Mouse (Mus musculus): ENCODE measurements around the gene Tex22.

Tex22 gene

GRCm38 (mm10) chr12:113074329-113075062, at the start of gene Tex22:
Gene Tex22, plus strand, starts transcription at chr12:113074502.
- DNase-seq (ENCODE audit: low spot score) = peak; percentile 84

DNA sequence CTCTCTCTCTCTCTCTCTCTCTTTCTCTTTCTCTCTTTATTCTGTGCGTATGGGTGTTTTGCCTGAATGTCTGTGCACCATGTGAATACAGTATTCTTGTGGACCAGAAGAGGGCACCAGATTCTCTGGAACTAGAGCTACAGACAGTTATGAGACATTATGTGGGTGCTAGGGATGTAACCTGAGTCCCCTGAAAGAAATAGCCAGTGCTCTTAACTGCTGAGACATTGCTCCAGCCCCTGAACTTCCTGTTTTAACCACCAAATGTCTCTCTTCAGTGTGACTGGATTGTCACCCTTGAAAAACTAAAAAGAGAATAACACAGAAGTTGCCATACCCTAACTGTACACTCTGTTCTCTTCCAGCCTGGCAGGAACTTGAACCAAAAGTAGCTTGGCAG, 47.7 kb upstream of the Tex22 start:
- no peak for DNase-seq (ENCODE audit: low spot score)

DNA sequence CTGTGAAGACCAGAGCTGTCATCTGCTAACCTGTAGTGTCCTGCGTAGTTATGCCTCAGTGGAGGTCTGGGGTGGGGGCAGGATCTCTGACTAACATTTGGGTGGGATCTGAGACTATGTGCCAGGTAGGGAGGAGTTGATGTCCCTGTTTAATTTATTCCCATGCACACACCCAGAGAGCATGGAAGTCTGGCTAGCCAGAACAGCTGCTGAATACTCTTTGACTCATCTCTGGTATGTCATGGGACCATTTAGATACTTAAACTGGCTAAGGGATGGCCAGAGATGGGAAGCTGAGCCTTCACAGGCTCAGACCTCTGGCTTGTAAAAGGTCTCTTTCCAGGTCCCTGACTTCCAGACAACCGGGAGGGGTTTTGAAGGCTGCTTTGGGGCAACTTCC, 46.8 kb upstream of the Tex22 start:
- DNase-seq (ENCODE audit: low spot score) = no peak

GRCm38 (mm10) chr12:113028067-113028466, 46.2 kb upstream of the Tex22 start:
- DNase-seq (ENCODE audit: low spot score) = no peak

- DNase-seq (ENCODE audit: low spot score) = no peak
Observed at GRCm38 (mm10) chr12:113028898-113029297, 45.4 kb upstream of the Tex22 start.

- DNase-seq (ENCODE audit: low spot score) = no peak
Observed at GRCm38 (mm10) chr12:113030046-113030445, 44.3 kb upstream of the Tex22 start.

- no peak for DNase-seq (ENCODE audit: low spot score)
Observed at GRCm38 (mm10) chr12:113030993-113031392, 43.3 kb upstream of the Tex22 start.

DNA sequence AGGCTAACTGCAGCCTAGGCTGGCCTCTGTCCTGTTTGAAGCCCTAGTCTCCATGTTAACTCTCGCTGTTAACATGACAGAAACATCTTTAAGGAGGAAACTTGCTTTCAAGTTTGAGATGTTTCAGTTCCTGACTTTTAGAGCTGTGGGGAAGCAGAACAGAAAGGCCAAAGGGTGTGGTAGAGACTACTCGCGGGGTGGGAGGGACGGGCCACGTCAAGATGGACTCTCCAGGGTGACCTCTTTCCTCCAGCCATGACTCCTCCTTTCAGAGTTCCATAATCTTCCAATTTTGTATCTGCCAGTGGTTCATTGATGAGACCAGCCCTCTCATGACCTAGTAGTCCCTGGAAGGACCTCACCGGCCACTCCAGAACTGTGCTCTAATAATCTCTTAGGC, 42.9 kb upstream of the Tex22 start:
- DNase-seq (ENCODE audit: low spot score) = no peak

DNA sequence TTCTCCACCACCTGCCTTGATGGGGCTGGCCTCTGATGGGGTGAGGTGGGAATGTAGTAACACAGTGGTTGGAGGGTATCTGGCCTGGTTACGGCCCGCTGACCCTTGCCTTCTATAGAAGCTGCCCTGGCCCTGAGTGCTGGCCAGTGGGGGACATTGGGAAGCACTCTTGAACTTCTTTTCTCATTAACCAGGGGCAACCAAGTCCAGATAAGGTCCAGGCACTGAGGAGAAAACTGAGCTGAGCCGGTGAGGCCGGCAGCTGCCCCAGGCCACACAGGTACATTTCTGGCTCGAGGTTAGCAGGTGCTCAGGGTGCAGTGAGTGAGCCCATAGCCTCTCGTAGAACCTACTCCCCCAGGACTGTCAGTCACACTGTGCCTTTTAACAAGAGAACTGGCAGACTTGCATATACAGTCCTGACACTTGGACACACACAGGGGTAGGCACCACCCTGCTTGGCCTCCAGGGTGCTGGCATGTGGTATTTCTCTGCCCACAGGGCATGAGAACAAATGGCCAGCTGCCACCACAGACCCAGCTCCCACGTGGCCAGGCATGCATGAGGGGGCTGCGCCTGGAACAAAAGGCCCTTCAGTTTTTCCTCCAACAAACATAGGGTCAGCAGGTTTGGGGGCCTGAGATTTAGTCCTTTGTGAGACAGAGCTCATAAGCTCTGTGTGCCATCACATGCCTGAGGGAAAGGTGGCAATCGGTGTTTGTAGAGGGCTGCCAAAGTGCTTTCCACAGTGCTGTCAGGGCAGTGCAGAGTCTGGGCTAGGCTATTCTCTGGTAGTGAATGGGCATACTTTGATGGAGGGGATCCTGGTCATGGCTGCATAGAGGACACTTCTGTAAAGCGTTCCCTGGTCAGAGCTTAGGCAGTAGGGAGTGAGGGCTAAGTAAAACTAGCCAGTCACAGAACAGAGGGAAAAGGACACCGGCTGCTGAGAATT, 41.7 kb upstream of the Tex22 start:
- DNase-seq (ENCODE audit: low spot score) = no peak

DNA sequence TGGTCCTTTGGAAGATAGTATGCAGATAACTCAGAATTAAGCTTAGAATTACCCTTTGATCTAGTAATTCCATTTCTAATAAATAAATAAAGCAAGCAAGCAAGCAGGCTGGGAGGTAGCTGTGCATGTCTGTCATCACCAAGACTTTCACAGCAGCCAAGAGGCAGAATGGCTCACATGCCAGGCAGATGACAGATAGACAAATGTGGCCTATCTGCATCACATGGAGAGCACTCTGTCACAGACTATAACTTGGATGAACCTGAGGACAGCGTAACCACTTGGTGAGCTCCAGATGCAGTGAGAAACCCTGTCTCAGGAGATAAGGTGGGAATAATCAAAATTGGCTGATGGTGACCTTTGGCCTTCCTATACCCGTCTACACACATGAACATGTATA, 39.2 kb upstream of the Tex22 start:
- DNase-seq (ENCODE audit: low spot score) = no peak

DNA sequence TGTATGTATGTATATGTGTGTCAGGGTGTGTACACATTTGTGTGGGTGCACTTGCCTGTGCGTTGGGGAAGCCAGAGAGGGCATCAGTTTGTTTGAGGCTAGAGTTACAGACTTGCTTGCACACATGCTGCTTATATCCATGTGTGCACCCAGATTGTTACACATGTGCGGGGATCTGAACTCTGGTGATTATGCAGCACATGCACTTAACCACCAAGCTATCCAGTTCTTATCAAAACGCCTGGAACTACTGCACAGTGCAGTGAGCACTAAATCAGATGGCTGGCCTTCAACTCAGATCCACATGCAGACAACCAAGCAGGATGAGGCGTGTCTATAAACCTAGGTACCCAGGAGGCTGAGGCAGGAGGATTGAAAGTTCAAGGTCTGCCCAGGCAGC, 37.3 kb upstream of the Tex22 start:
- no peak for DNase-seq (ENCODE audit: low spot score)

GRCm38 (mm10) chr12:113038414-113038813, 35.9 kb upstream of the Tex22 start:
- no peak for DNase-seq (ENCODE audit: low spot score)

DNA sequence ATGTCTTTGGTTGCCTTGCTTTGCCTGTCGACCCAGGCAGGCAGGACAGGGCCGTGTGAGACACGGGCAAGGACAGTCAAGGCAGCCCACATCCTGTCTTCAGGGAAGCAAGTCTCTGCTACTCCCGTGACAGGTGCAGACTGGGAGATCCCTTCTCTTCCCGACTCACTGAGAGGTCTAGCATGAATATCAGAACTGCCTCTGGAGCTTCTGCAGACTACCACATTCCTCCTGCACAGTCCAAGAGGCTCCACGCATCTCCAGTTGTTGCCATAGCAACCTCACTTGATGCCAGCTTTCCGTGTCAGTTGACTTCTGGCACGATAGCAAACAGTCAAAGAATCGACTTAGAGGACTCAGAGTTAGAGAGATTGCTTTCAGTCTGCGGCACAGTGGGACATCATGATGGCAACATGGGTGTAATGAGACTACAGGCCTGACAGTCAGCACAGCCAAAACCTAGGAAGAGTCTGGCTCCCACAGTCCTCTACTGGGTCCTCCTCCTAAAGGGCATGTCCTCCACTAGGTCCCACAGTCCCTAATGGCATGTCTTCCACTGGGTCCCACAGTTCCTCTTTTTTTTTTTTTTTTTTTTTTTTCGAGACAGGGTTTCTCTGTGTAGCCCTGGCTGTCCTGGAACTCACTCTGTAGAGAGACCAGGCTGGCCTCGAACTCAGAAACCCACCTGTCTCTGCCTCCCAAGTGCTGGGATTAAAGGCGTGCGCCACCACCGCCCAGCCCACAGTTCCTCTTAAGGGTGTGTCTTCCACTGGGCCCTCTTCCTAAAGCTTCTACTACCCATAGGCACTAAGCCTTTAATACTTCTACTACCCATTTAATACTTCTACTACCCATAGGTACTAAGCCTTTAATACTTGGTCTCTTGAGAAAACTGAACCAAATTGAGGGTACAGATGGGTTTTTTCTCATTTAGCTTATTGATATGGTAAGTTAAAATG, 32.5 kb upstream of the Tex22 start:
- DNase-seq (ENCODE audit: low spot score) = peak; percentile 21

GRCm38 (mm10) chr12:113042543-113042942, 31.8 kb upstream of the Tex22 start:
- no peak for DNase-seq (ENCODE audit: low spot score)

GRCm38 (mm10) chr12:113044916-113045677, 29.2 kb upstream of the Tex22 start:
- DNase-seq (ENCODE audit: low spot score) = peak; percentile 59

GRCm38 (mm10) chr12:113046861-113047260, 27.4 kb upstream of the Tex22 start:
- DNase-seq (ENCODE audit: low spot score) = no peak

GRCm38 (mm10) chr12:113048103-113048502, 26.2 kb upstream of the Tex22 start:
- DNase-seq (ENCODE audit: low spot score) = no peak

GRCm38 (mm10) chr12:113049836-113050235, 24.5 kb upstream of the Tex22 start:
- DNase-seq (ENCODE audit: low spot score) = peak; percentile 14

- DNase-seq (ENCODE audit: low spot score) = peak; percentile 12
Observed at GRCm38 (mm10) chr12:113050671-113051070, 23.6 kb upstream of the Tex22 start.

DNA sequence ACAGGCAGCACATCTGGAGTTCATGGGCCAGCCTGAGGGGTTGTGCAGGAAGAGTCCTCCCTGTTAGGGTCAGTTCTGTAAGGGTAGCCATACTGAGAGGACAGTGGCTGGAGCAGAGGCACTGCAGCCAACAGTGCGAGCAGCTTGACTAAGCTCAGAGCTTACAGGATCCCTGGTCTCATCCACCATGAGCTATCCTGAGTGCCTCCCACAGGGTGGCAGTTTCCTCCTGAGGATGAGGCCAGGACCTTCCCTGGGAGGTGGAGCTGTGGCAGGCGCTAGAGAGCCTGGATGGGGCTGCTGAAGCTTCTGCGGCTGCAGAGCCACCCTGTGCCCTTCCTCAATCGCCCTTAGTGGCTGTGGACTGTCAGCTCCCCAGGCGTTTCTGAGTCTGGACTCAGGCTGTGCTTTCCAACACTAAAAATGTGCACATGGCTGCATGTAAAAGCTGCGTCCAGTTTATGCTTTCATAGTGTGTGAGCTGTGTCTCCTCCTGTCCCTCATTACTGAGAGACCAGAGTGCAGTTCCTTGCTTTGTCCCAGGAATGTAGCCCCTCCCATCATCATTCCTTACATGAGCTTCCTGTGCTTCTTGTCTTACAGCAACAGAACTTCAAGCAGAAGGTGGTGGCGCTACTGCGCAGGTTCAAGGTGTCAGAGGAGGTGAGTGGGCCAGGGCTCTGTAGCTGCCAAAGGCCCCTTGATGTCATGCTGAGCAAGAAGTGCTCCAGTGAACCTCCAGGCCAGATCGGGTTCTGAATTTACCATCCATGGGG, 22.5 kb upstream of the Tex22 start:
- peak; percentile 31 for DNase-seq (ENCODE audit: low spot score)
